Mouse (Mus musculus): ENCODE measurements around the gene Fam131c.

Gene Fam131c

GRCm38 (mm10) chr4:141367997-141368791 lies at the start of gene Fam131c:
Gene Fam131c (plus strand): TSS chr4:141368220.
- peak; percentile 45 for DNase-seq (ENCODE audit: low spot score)

GRCm38 (mm10) chr4:141322526-141322925 lies 45.5 kb upstream of the Fam131c start:
- no peak for DNase-seq (ENCODE audit: low spot score)

GRCm38 (mm10) chr4:141324771-141325191 lies 43.2 kb upstream of the Fam131c start:
- DNase-seq (ENCODE audit: low spot score) = peak; percentile 40

GRCm38 (mm10) chr4:141325636-141326035 lies 42.4 kb upstream of the Fam131c start:
- DNase-seq (ENCODE audit: low spot score) = no peak

GRCm38 (mm10) chr4:141327075-141327474 lies 40.9 kb upstream of the Fam131c start:
- no peak for DNase-seq (ENCODE audit: low spot score)

- DNase-seq (ENCODE audit: low spot score) = no peak
Observed at GRCm38 (mm10) chr4:141328742-141329141, 39.3 kb upstream of the Fam131c start.

- DNase-seq (ENCODE audit: low spot score) = no peak
Observed at GRCm38 (mm10) chr4:141329968-141330367, 38.1 kb upstream of the Fam131c start.

- DNase-seq (ENCODE audit: low spot score) = no peak
Observed at GRCm38 (mm10) chr4:141331446-141331845, 36.6 kb upstream of the Fam131c start.

- DNase-seq (ENCODE audit: low spot score) = no peak
Observed at GRCm38 (mm10) chr4:141332258-141332657, 35.8 kb upstream of the Fam131c start.

- no peak for DNase-seq (ENCODE audit: low spot score)
Observed at GRCm38 (mm10) chr4:141334695-141335094, 33.3 kb upstream of the Fam131c start.

- DNase-seq (ENCODE audit: low spot score) = no peak
Observed at GRCm38 (mm10) chr4:141335263-141335796, 32.7 kb upstream of the Fam131c start.

- no peak for DNase-seq (ENCODE audit: low spot score)
Observed at GRCm38 (mm10) chr4:141336196-141336595, 31.8 kb upstream of the Fam131c start.

- no peak for DNase-seq (ENCODE audit: low spot score)
Observed at GRCm38 (mm10) chr4:141337986-141338385, 30.0 kb upstream of the Fam131c start.

- DNase-seq (ENCODE audit: low spot score) = no peak
Observed at GRCm38 (mm10) chr4:141338853-141339252, 29.2 kb upstream of the Fam131c start.

- DNase-seq (ENCODE audit: low spot score) = no peak
Observed at GRCm38 (mm10) chr4:141341477-141341876, 26.5 kb upstream of the Fam131c start.

GRCm38 (mm10) chr4:141343515-141343914 lies 24.5 kb upstream of the Fam131c start:
- no peak for DNase-seq (ENCODE audit: low spot score)

- DNase-seq (ENCODE audit: low spot score) = no peak
Observed at GRCm38 (mm10) chr4:141345219-141345618, 22.8 kb upstream of the Fam131c start.

- DNase-seq (ENCODE audit: low spot score) = no peak
Observed at GRCm38 (mm10) chr4:141347365-141347797, 20.6 kb upstream of the Fam131c start.

- DNase-seq (ENCODE audit: low spot score) = no peak
Observed at GRCm38 (mm10) chr4:141348616-141349015, 19.4 kb upstream of the Fam131c start.

- no peak for DNase-seq (ENCODE audit: low spot score)
Observed at GRCm38 (mm10) chr4:141350015-141350414, 18.0 kb upstream of the Fam131c start.

- DNase-seq (ENCODE audit: low spot score) = no peak
Observed at GRCm38 (mm10) chr4:141351972-141352371, 16.0 kb upstream of the Fam131c start.

GRCm38 (mm10) chr4:141352986-141353385 lies 15.0 kb upstream of the Fam131c start:
- no peak for DNase-seq (ENCODE audit: low spot score)

- peak; percentile 47 for DNase-seq (ENCODE audit: low spot score)
Observed at GRCm38 (mm10) chr4:141353868-141354267, 14.2 kb upstream of the Fam131c start.

- DNase-seq (ENCODE audit: low spot score) = no peak
Observed at GRCm38 (mm10) chr4:141357811-141358210, 10.2 kb upstream of the Fam131c start.
